Mouse (Mus musculus): Measurements from ENCODE around the gene Ing5. TPM values are rescaled to one million over a fixed set of nuclear protein-coding genes. Genes with fewer than 3 reads are reported as not detected.
"Not testable (repeated sequence)": the region's sequence is repeated elsewhere in the genome, so short reads cannot be mapped to it uniquely, and the experiment has no call there.

The Ing5 gene
- total RNA-seq, 4 experiments from 2014 or later = 10.3 to 15.0 (median 13.6) TPM

DNA sequence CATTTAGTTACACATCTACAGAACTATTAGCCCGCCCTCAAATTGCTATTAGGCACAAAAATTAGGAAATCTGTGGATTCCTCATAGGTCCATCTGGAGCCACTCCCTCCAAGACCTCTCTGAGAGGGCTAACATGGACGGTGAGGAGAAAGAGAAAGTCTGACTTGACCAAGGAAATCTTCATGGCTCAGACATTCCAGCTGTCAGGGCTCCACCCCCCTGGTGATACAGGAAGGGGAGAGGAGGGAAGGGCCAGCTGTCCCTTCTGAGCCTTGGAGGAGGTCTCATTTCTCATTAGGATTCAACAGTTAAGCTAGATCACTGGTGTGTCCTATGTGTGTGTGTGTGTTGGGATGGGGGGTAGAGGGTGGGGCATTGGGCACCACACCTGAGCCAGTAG lies 57.3 kb downstream of the Ing5 start, which contains the start of gene Gal3st2:
Gene Gal3st2, plus strand, starts transcription at position 259 of the 400 bp plus-strand sequence.
- DNase-seq (ENCODE audit: low spot score) = not testable (repeated sequence)

Other genes with a start within 250 kb of the Ing5 start
- 100 to 1,000 TPM in 1 of 4 experiments, 10 to 100 TPM in 3; 83.1 to 100 (median 91.5) TPM for gene Stk25, start 145.3 kb upstream of the Ing5 start, total RNA-seq (2022)
- 1 to 10 TPM; 2.5 to 3.0 (median 2.6) TPM for gene Bok, start 118.3 kb upstream of the Ing5 start, total RNA-seq (2022)
- 10 to 100 TPM; 28.5 to 35.3 (median 34.6) TPM for gene Atg4b, start 52.5 kb upstream of the Ing5 start, total RNA-seq (2022)
- 10 to 100 TPM; 70.4 to 90.9 (median 77.0) TPM for gene Thap4, start 49.1 kb upstream of the Ing5 start, total RNA-seq (2022)
- 10 to 100 TPM; 20.2 to 24.3 (median 20.9) TPM for gene Dtymk, start 2.0 kb upstream of the Ing5 start, total RNA-seq (2022)
- gene D2hgdh, start 20.9 kb downstream of the Ing5 start, total RNA-seq (2022) = 10 to 100 TPM; 43.5 to 56.2 (median 48.4) TPM
- under 1 TPM; 0.28 to 0.60 (median 0.50) TPM for gene Gal3st2, start 57.3 kb downstream of the Ing5 start, total RNA-seq (2022)
- gene Gal3st2b, start 114.3 kb downstream of the Ing5 start, total RNA-seq (2022) = 1 to 10 TPM in 1 of 4 experiments, under 1 TPM in 3; 0.33 to 1.2 (median 0.51) TPM
- 1 to 10 TPM in 3 of 4 experiments, under 1 TPM in 1; 0.89 to 1.4 (median 1.3) TPM for gene Gal3st2c, start 186.5 kb downstream of the Ing5 start, total RNA-seq (2022)
- gene Neu4, start 216.5 kb downstream of the Ing5 start, total RNA-seq (2022) = under 1 TPM in 1 of 4 experiments, not detected in 3; 0.09 TPM
- gene Pdcd1, start 248.6 kb downstream of the Ing5 start, total RNA-seq (2022) = not detected